Mouse (Mus musculus): ENCODE results near the gene Htr5b. TPM values are rescaled to one million over a fixed set of nuclear protein-coding genes. Genes with fewer than 3 reads are reported as not detected.

Htr5b gene
- total and polyA plus RNA-seq, 2 experiments from 2014 or later: not detected

GRCm38 (mm10) chr1:121511186-121511585 is 17.1 kb downstream of the Htr5b start:
- no peak for DNase-seq (ENCODE audit: low spot score)
- ATAC-seq (ENCODE audit: insufficient read depth, low read depth): no peak
- no peak overlapping the region for H3K27ac ChIP-seq (ENCODE audit: low read depth)
- H3K4me2 ChIP-seq (ENCODE audit: low read depth, low read length): no peak overlapping the region
- H3K36me3 ChIP-seq (replicated peaks; ENCODE audit: control insufficient read depth, insufficient read depth, low read length): 0 out of 2 replicates have a peak, but pooled peaks cover 5% of the 10 kb centered on the region
- H3K4me3 ChIP-seq (ENCODE audit: low read depth, low read length): no peak overlapping the region
- no peaks in the 10 kb centered on the region for H3K27me3 ChIP-seq (ENCODE audit: control insufficient read depth, insufficient read depth, low read length)
- TF ChIP-seq EP300 (IDR thresholded peaks at IDR 0.05; ENCODE audit: low read depth) (no peak), CTCF (IDR thresholded peaks at IDR 0.05; ENCODE audit: low read depth) (no peak)
- no peak overlapping the region for H3K9ac ChIP-seq (replicated peaks; ENCODE audit: low read depth, low read length)
- 28% methylated on average over 2 of the region's 2 CpGs for WGBS
- H3K9me3 ChIP-seq (replicated peaks; ENCODE audit: control insufficient read depth, low read length): no peaks in the 10 kb centered on the region
- no peaks in the 10 kb centered on the region for H3K4me1 ChIP-seq (ENCODE audit: control insufficient read depth, insufficient read depth)

GRCm38 (mm10) chr1:121510420-121511140 is 17.7 kb downstream of the Htr5b start:
- Histone ChIP-seq H3K9me3 (replicated peaks; ENCODE audit: control insufficient read depth, low read length) (no peaks in the 10 kb centered on the region), H3K4me2 (ENCODE audit: low read depth, low read length) (no peak overlapping the region), H3K9ac (replicated peaks; ENCODE audit: low read depth, low read length) (no peak overlapping the region), H3K27me3 (ENCODE audit: control insufficient read depth, insufficient read depth, low read length) (no peaks in the 10 kb centered on the region), H3K4me1 (ENCODE audit: control insufficient read depth, insufficient read depth) (no peaks in the 10 kb centered on the region), H3K27ac (ENCODE audit: low read depth) (no peak overlapping the region), H3K36me3 (replicated peaks; ENCODE audit: control insufficient read depth, insufficient read depth, low read length) (0 out of 2 replicates have a peak, but pooled peaks cover 7% of the 10 kb centered on the region), H3K4me3 (ENCODE audit: low read depth, low read length) (no peak overlapping the region)
- WGBS: 79% methylated on average over 19 of the region's 19 CpGs
- TF ChIP-seq EP300 (IDR thresholded peaks at IDR 0.05; ENCODE audit: low read depth): no peak
- TF ChIP-seq CTCF (IDR thresholded peaks at IDR 0.05; ENCODE audit: low read depth): no peak
- DNase-seq (ENCODE audit: low spot score) (no peak), ATAC-seq (ENCODE audit: insufficient read depth, low read depth) (no peak)

GRCm38 (mm10) chr1:121508729-121509128 is 19.5 kb downstream of the Htr5b start:
- Histone ChIP-seq H3K27ac (ENCODE audit: low read depth) (no peak overlapping the region), H3K4me3 (ENCODE audit: low read depth, low read length) (no peak overlapping the region), H3K9ac (replicated peaks; ENCODE audit: low read depth, low read length) (no peak overlapping the region), H3K4me1 (ENCODE audit: control insufficient read depth, insufficient read depth) (no peaks in the 10 kb centered on the region), H3K4me2 (ENCODE audit: low read depth, low read length) (no peak overlapping the region), H3K9me3 (replicated peaks; ENCODE audit: control insufficient read depth, low read length) (no peaks in the 10 kb centered on the region), H3K27me3 (ENCODE audit: control insufficient read depth, insufficient read depth, low read length) (no peaks in the 10 kb centered on the region), H3K36me3 (replicated peaks; ENCODE audit: control insufficient read depth, insufficient read depth, low read length) (0 out of 2 replicates have a peak, but pooled peaks cover 7% of the 10 kb centered on the region)
- 69% methylated on average over 2 of the region's 2 CpGs for WGBS
- ATAC-seq (ENCODE audit: insufficient read depth, low read depth) (no peak), DNase-seq (ENCODE audit: low spot score) (no peak)
- TF ChIP-seq EP300 (IDR thresholded peaks at IDR 0.05; ENCODE audit: low read depth): no peak
- no peak for TF ChIP-seq CTCF (IDR thresholded peaks at IDR 0.05; ENCODE audit: low read depth)

- ATAC-seq (ENCODE audit: insufficient read depth, low read depth) (no peak), DNase-seq (ENCODE audit: low spot score) (no peak)
- Histone ChIP-seq H3K4me1 (ENCODE audit: control insufficient read depth, insufficient read depth) (no peaks in the 10 kb centered on the region), H3K9ac (replicated peaks; ENCODE audit: low read depth, low read length) (no peak overlapping the region), H3K36me3 (replicated peaks; ENCODE audit: control insufficient read depth, insufficient read depth, low read length) (peaks cover 96% of the 10 kb centered on the region), H3K9me3 (replicated peaks; ENCODE audit: control insufficient read depth, low read length) (no peaks in the 10 kb centered on the region), H3K4me3 (ENCODE audit: low read depth, low read length) (no peak overlapping the region), H3K27ac (ENCODE audit: low read depth) (no peak overlapping the region), H3K4me2 (ENCODE audit: low read depth, low read length) (no peak overlapping the region), H3K27me3 (ENCODE audit: control insufficient read depth, insufficient read depth, low read length) (no peaks in the 10 kb centered on the region)
- WGBS: 83% methylated on average over 4 of the region's 4 CpGs
- TF ChIP-seq CTCF (IDR thresholded peaks at IDR 0.05; ENCODE audit: low read depth) (no peak), EP300 (IDR thresholded peaks at IDR 0.05; ENCODE audit: low read depth) (no peak)
These were observed 31.2 kb downstream of the Htr5b start for GRCm38 (mm10) chr1:121497093-121497492.

GRCm38 (mm10) chr1:121490241-121490640 is 38.0 kb downstream of the Htr5b start:
- Histone ChIP-seq H3K9ac (replicated peaks; ENCODE audit: low read depth, low read length) (no peak overlapping the region), H3K4me1 (ENCODE audit: control insufficient read depth, insufficient read depth) (no peaks in the 10 kb centered on the region), H3K36me3 (replicated peaks; ENCODE audit: control insufficient read depth, insufficient read depth, low read length) (peaks cover 82% of the 10 kb centered on the region), H3K27me3 (ENCODE audit: control insufficient read depth, insufficient read depth, low read length) (no peaks in the 10 kb centered on the region), H3K27ac (ENCODE audit: low read depth) (no peak overlapping the region), H3K9me3 (replicated peaks; ENCODE audit: control insufficient read depth, low read length) (no peaks in the 10 kb centered on the region), H3K4me3 (ENCODE audit: low read depth, low read length) (no peak overlapping the region), H3K4me2 (ENCODE audit: low read depth, low read length) (no peak overlapping the region)
- DNase-seq (ENCODE audit: low spot score) (no peak), ATAC-seq (ENCODE audit: insufficient read depth, low read depth) (no peak)
- WGBS: 27% methylated on average over 5 of the region's 5 CpGs
- TF ChIP-seq CTCF (IDR thresholded peaks at IDR 0.05; ENCODE audit: low read depth) (peak; percentile 57), EP300 (IDR thresholded peaks at IDR 0.05; ENCODE audit: low read depth) (no peak)

GRCm38 (mm10) chr1:121486803-121487202 is 41.5 kb downstream of the Htr5b start:
- Histone ChIP-seq H3K9me3 (replicated peaks; ENCODE audit: control insufficient read depth, low read length) (0 out of 2 replicates have a peak, but pooled peaks cover 3% of the 10 kb centered on the region), H3K4me3 (ENCODE audit: low read depth, low read length) (no peak overlapping the region), H3K27me3 (ENCODE audit: control insufficient read depth, insufficient read depth, low read length) (no peaks in the 10 kb centered on the region), H3K27ac (ENCODE audit: low read depth) (no peak overlapping the region), H3K9ac (replicated peaks; ENCODE audit: low read depth, low read length) (no peak overlapping the region), H3K4me1 (ENCODE audit: control insufficient read depth, insufficient read depth) (no peaks in the 10 kb centered on the region), H3K36me3 (replicated peaks; ENCODE audit: control insufficient read depth, insufficient read depth, low read length) (peaks cover 67% of the 10 kb centered on the region), H3K4me2 (ENCODE audit: low read depth, low read length) (no peak overlapping the region)
- ATAC-seq (ENCODE audit: insufficient read depth, low read depth): no peak
- no peak for TF ChIP-seq CTCF (IDR thresholded peaks at IDR 0.05; ENCODE audit: low read depth)
- TF ChIP-seq EP300 (IDR thresholded peaks at IDR 0.05; ENCODE audit: low read depth): no peak
- DNase-seq (ENCODE audit: low spot score): no peak
- 95% methylated on average over 6 of the region's 6 CpGs for WGBS
